Mouse (Mus musculus) heart, postnatal 4 days (tissue): ENCODE measurements around the gene Plcl1. TPM values are rescaled to one million over a fixed set of nuclear protein-coding genes. Genes with fewer than 3 reads are reported as not detected.

Experiments used
- DNase-seq: peaks from one replicate; pipeline ENCODE4 v3.0.0; 2021
- total RNA-seq, 2 experiments: library from RNA; stranded (reverse); gene quantifications; 2 replicates each; pipeline ENCODE4 v1.2.3; 2021

Plcl1 gene
- total RNA-seq, 2 experiments from 2014 or later, result 4.4 TPM

DNA sequence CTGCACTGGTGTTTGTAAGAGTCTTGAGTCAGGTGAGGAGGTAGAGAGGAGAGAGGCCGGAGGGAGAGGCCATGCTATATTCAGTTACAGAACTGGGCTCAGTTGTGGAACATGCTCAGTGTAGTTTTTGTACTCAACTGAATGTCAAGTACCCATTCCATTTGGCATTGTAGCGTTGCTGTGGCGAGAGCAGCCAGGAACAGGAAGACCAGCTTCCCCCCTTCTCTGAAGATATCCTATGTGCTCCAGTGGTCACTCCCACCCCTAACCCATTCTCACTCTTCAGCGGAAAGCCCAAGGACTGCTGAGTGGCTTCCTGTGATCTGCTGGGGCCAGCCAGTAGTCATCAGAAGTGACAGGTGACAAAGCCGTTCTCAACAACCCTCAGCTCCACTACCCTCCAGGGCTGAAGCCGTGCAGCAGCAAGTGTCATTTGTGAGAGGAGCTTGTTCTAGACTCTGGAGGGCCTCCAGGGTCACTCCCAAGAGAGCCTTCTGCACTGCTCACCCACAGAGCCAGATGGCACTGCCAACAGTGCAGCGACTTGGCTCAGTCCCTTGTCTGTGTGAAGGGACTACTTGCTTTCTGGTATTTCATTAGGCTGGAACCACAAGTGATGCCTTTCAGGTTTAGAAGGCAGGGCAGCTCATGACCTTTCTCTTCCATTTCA, 213.0 kb downstream of the Plcl1 start:
- peak; percentile 9 for DNase-seq

GRCm38 (mm10) chr1:55631496-55631895, 225.8 kb downstream of the Plcl1 start:
- no peak for DNase-seq

DNA sequence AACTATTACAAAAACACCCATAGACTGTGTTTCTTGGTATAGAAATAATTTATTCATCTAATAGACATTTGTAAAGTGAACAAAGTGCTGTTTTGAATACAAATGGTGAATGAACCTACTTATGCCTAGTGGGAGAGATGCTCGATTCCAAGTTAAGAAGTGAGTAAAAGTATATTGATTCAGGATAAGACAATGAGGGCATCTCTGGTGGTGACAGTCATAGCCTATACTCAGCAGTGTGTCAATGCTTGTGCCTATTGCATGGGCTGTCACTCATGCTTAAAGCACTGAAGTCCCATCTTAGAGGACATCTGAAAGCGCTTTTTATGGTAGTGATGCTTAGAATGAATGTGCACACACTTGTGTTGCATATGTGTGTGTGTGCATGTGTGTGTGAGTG, 226.3 kb downstream of the Plcl1 start:
- DNase-seq, result no peak

DNA sequence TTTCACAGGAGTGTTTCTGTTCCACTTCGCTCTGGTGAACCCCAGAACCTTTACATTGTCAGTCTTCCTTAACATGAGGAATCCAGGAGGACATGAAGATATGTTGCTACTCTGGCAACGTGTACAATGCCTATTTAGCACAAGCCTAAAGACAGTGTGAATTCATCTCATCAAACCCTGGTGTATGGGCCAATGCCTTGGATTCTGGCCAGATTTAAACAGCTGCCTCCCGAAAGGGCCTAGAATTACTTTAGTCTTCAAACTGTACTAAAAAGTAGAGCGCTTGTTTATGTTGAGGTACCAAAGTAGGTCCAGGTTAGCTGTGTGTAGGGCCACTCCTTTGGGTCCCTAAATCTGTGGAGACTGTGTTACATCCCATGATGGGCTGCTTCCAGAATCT, 227.6 kb downstream of the Plcl1 start:
- DNase-seq, result no peak

DNA sequence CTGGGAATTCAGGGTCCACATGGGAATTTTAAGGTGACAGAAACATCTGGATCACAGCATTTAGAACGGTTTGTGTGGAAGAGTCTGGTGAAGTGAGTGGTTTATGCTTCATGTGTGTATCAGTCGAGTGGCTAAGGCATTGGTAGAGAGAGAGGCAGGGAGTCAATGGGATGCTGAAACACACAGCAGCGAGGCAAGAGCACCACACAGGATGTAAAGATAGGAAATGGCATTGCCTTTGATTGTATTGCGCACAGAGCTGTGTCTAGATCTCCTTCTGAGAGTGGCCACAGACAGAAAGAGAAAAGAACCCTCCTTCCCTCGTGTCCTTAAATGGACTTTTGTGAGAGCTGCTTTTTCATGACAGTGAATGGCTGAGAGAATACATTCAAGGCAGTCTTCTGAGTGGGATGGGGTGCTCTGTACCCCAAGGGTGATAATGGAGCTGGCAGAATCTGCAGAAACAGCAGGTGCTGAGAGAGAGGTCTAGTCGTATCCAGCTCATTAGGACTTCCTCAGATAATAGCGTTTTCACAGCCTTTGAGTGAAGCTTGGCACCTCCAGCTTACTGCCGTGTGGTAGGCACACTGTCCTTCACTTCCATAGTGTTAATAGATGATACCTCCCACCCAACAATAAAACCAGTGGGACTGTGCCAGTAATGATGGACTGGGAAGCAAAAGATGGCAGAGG, 253.9 kb downstream of the Plcl1 start:
- no peak for DNase-seq

- no peak for DNase-seq
Observed at GRCm38 (mm10) chr1:55661381-55661780, 255.7 kb downstream of the Plcl1 start.

- no peak for DNase-seq
Observed at GRCm38 (mm10) chr1:55665137-55665827, 259.6 kb downstream of the Plcl1 start.

GRCm38 (mm10) chr1:55665828-55666673, 260.3 kb downstream of the Plcl1 start:
- no peak for DNase-seq

DNA sequence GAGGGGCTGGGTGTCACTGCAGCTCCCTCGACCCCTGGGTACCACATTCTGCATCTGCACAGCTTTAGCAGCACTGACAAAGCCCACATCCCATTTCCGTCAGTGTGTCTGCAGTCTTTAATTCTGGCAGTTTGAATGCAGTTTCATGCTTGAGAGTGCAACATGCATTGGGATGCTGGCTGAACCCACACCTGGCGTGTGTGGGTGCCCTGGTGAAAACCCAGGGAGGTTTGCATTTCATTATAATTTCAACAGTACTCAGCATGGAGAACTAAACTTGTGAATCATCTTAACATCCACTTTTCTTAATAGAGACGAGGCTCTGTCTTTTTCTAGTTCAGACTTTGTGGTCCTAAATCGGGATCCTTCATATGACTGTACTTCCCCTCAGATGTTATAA, 261.1 kb downstream of the Plcl1 start:
- DNase-seq, result no peak

- DNase-seq, result no peak
Observed at GRCm38 (mm10) chr1:55668622-55669237, 263.0 kb downstream of the Plcl1 start.

DNA sequence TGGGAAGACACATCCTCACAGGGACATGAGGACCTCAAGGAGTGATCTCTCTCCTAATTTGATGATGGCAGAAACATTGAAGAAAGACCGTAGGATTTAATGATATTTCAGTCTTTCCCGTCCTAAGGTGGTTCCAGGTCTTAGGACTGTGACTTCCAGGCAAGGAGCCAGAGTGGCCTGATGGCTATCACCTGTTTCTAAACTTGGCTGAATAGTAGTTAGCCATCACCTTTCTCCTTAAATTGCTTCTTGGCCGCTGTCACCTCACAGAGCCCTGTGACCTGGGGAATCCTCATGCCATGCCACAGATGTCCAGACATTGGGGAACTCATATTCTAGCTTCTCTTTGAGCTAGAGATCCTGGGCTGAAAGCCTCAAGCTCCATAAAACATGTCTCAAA, 277.0 kb downstream of the Plcl1 start:
- DNase-seq, result no peak

GRCm38 (mm10) chr1:55686261-55686660, 280.5 kb downstream of the Plcl1 start:
- no peak for DNase-seq

DNA sequence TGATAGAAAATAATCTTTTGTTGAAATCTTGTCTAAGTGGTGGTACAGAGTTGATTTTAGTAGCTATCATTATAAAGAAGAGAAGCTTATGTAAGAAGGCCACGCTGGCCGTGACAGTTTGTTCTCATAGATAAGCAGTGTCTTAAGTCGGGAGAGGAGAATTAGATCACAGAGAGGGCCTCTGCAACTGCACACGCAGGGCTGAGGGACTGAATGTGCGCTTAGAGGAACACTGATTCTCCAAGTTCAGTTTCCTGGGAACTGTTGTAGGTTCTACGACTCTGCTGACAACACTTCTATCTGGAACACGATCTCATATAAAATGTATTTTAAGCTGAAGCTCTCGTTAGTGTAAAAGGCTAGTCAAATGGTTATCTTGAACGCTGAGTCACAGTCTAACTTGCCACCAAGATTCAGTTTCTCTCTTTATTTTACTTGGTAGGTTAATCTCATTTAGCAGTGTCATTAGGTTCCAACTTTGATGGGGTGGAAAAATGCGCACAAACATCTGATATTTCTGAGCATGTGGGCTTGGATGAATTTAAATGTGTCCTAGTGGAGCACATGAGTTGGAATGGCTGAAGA, 288.0 kb downstream of the Plcl1 start:
- DNase-seq, result no peak

- no peak for DNase-seq
Observed at GRCm38 (mm10) chr1:55696206-55696605, 290.5 kb downstream of the Plcl1 start.

DNA sequence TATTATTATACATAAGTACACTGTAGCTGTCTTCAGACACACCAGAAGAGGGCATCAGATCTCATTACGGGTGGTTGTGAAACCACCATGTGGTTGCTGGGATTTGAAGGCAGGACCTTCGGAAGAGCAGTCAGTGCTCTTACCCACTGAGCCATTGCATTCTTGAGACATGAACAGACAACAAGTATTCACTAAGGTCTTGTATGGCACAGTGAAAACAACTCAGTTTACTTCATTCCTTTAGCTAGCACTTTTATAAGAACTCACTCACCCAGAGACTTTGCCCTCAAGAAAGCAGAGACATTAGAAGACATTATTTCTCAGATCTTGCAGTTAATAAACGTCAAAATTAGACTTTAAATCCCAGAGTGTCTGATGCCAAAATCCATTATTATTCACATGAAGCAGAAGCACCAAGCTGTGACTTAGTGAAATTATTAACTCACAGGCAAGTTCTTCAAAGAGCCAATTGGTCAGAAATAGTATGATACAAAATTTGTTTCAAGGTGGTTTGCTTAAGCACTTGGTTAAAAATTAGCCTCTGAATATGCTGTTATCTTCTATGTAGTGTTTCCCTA, 293.8 kb downstream of the Plcl1 start:
- no peak for DNase-seq

GRCm38 (mm10) chr1:55700016-55700415, 294.3 kb downstream of the Plcl1 start:
- no peak for DNase-seq

DNA sequence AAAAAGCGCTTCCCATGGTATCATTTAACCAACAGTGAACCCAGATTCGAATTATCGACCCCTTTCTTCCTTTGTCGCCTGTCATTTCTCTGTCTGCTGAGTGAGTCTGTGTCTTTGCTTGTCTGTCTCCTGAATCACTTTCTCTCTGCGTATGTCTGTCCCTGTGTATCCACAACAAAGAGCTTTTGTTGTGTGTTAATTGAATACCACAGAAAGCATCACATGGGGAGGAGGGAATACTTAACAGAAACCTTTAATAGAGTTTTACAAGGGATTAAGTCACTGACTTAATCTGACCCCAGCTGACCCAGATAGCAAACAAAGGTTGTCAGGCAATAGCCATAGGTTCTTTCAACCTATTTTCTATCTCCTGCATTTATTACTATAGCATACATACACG, 295.0 kb downstream of the Plcl1 start:
- DNase-seq, result no peak

DNA sequence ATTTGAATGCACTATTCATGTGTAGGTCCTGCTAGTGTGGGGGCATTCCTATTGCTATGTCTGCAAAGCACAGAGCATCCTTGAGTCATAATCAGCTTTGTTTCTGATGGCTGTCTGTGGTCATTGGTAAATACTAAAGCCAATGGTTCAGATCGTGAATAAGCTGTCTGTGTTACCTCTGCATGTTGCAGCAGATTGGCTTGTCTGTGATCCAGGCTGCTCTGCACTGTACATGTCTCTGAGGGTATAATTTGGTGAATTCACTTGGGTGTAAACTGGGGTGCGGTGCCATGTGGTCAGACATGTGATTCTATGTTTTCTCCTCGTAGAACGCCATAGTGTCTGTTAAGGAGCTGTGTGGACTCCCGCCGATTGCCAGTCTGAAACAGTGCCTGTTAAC, 295.9 kb downstream of the Plcl1 start:
- no peak for DNase-seq

DNA sequence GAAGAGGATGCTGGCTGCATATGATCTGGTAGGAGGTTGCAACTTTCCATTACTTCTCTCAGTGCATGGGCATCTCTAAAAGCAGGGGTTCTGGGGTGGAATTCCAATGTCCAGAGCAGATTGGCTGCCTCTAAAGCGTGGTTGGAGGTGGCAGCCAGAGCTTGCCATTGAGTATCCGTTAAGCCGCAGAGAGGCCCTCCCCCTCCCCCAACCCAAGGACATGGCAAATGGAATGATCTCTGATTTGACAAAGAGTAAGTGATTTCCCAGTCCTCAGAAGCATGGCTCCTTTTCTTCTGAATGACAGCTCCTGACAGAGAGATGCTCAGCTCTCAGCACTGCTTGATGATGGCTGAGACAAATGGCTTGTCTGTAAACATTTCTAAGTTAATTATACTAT, 296.4 kb downstream of the Plcl1 start:
- DNase-seq, result no peak

DNA sequence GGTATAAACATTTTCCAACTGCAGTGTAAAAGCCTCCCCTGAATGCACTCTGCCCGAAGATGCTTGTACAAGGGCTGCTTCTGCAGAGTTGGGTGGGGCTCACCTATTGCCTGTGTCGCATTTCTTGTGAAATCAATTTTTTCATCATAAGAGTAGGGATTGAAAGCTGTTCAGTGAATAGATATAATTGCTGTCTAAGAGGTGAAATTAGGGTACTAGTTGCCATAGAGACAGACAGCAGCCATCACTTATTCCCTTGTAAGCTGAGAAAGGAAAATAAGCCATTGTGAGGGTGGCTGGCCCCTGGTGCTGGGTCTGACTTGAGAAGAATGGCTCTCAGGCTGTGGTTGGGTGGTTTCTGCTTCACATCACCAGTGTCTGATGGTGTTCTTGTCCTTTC, 299.0 kb downstream of the Plcl1 start:
- DNase-seq, result no peak

- no peak for DNase-seq
Observed at GRCm38 (mm10) chr1:55705173-55705572, 299.5 kb downstream of the Plcl1 start.

GRCm38 (mm10) chr1:55705756-55706155, 300.0 kb downstream of the Plcl1 start:
- no peak for DNase-seq
